Mouse (Mus musculus) E14TG2a.4 (cell line): Measurements from ENCODE around the gene Gm29735.

Experiments
- CTCF ChIP-seq: conservative IDR thresholded peaks from 2 replicates; pipeline ENCODE4 v1.5.1; 2014; ENCODE audit warnings: low read length
- NANOG ChIP-seq: IDR thresholded peaks from 2 replicates; pipeline ENCODE4 v1.6.1; 2014; ENCODE audit warnings: borderline replicate concordance, low read length, mixed read lengths
- POU5F1 ChIP-seq: IDR thresholded peaks from 2 replicates; pipeline ENCODE4 v1.6.1; 2014; ENCODE audit warnings: low read length, borderline replicate concordance

GRCm38 (mm10) chr7:142169836-142170235, 12.9 kb upstream of the Gm29735 start:
- TF ChIP-seq CTCF (peak; percentile 90), POU5F1 (no peak), NANOG (no peak)
